Mouse (Mus musculus): ENCODE measurements around the gene Myh2.
A peak's percentile ranks its signal among the peaks of the same experiment; 100 is the strongest.

Myh2 gene

GRCm38 (mm10) chr11:67151651-67152630 lies 18.9 kb upstream of the Myh2 start:
- DNase-seq (ENCODE audit: low spot score in 2 of 2): no peak

- no peak for DNase-seq (ENCODE audit: low spot score in 2 of 2)
Measured at GRCm38 (mm10) chr11:67153123-67153522, 17.7 kb upstream of the Myh2 start.

- DNase-seq (ENCODE audit: low spot score in 2 of 2): no peak
Measured at GRCm38 (mm10) chr11:67153843-67154242, 17.0 kb upstream of the Myh2 start.

- no peak for DNase-seq (ENCODE audit: low spot score in 2 of 2)
Measured at GRCm38 (mm10) chr11:67155650-67156049, 15.2 kb upstream of the Myh2 start.

DNA sequence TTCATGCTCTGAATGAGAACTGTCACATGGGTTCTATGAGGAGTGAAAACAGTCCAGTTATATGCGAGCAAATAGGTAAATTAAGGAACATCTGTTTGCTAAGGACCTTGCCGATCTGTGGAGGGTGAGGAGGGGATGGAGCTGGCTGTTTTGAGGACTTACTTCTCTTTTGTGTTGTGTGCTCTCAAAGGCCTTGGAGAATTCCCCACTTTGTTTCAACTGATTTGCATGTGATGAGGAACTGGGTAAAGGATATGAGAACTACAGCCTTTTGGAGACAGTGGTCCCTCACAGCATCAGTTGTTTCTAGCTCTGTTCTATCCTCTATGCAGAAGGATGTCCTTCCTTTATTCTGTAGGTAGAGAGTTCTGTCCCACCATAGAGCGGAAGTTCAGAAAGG lies 10.7 kb upstream of the Myh2 start:
- DNase-seq (ENCODE audit: low spot score in 2 of 2): peak in 1 of 2 experiments; percentile 3

GRCm38 (mm10) chr11:67163701-67164100 lies 7.1 kb upstream of the Myh2 start:
- DNase-seq (ENCODE audit: low spot score in 2 of 2): no peak

- no peak for DNase-seq (ENCODE audit: low spot score in 2 of 2)
Measured at GRCm38 (mm10) chr11:67164851-67165250, 6.0 kb upstream of the Myh2 start.

DNA sequence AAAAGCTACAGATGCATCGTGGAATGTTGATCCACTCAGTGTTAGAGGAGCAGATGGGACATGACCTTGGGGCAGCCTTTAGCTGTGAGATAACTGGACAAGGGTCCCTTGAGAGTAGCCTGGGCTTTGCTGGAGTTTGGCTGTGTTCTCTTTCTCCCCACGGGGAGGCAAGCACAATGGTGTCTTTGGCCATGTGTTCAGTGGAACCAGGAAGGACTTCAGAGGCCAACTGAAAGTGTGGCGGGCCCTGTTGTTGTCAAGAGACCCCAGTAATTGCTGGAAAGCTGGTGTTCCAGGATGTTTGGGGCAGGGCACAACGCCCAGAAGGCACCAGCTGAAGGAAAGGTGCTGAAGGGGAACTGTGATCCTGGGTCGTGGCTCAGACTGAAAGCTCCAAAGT lies 1.5 kb upstream of the Myh2 start:
- no peak for DNase-seq (ENCODE audit: low spot score in 2 of 2)

DNA sequence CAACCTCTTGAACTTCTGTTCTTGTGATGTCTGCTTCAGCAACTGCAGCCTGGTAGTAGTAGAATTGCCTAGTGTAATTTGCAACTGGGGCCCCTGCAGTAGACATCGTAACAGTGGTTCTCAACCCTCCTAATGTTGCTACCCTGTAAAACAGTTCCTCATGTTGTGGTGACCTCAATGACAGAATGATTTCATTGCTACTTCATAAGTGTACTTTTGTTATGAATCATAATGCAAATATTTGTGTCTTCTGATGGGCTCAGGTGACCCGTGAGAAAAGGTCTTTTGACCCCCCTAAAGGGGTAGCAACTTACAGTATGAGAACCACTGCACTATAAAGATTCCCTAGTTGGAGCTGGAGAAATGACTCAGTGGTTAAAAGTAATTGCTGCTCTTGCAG lies 1.6 kb downstream of the Myh2 start:
- no peak for DNase-seq (ENCODE audit: low spot score in 2 of 2)

- no peak for DNase-seq (ENCODE audit: low spot score in 2 of 2)
Measured at GRCm38 (mm10) chr11:67176376-67176775, 5.5 kb downstream of the Myh2 start.

DNA sequence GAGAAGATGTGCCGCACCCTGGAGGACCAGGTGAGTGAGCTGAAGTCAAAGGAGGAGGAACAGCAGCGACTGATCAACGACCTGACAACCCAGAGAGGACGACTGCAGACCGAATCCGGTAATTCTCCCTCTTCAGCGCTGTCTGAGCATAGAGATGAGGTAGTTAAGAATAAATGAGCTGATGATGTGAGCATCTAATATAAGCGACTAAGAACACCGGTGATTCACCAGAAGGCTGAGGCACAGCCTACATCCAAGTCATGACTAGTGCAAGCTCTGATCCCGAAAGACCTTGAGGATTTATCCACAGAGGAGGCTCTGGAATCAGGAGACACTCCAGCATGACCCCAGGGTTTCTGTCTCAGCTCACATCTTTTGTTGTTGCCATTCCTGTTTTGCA lies 19.5 kb downstream of the Myh2 start:
- no peak for DNase-seq (ENCODE audit: low spot score in 2 of 2)

DNA sequence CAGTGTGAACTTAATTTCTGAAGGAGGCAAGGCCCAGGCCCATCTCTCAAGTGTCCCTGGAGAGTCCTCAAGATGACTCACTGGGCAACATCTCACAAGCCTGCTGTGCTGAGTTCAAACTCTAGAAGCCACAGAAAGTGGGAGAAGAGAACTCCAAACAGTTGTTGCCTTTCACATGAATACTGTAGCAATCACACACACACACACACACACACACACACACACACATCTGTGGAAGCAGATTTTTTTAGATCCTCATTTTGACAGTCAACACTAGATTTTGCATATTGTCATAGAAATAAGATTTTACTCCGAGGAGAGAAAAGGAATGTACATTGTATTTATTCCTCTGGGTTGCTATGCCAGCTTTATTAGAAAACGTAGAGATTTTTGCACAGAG lies 20.0 kb downstream of the Myh2 start:
- DNase-seq (ENCODE audit: low spot score in 2 of 2): no peak

DNA sequence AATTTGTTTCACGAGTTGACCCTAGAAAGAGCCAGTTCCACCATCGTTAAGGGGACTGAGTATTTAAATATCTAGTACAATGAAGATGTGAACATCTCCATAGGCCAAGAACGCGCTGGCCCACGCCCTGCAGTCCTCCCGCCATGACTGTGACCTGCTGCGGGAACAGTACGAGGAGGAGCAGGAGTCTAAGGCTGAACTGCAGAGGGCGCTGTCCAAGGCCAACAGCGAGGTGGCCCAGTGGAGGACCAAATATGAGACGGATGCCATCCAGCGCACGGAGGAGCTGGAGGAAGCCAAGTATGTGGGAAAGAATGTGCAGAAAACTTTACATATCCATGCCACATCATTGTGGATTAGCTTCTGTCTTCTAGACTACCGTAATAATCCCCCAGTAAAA lies 20.7 kb downstream of the Myh2 start:
- no peak for DNase-seq (ENCODE audit: low spot score in 2 of 2)

GRCm38 (mm10) chr11:67199321-67199720 lies 28.5 kb downstream of the Myh2 start:
- no peak for DNase-seq (ENCODE audit: low spot score in 2 of 2)

DNA sequence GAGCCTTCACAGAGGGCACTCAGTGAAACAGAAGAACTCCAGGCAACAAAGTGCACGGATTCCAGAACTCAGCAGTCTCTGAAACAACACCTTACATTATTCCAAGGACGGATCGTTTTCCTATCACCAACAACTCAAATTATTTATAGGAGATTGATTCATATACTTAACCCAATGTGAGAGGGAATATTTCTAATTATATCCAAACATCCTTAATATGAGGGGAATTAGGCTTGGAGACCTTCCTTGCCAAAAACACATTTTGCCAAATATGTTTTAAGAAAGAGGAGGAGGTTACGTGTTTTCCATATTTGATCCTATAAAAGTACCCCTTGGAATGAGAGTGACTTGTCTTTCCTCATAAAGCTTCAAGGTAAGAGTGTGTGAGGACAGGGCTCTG lies 28.9 kb downstream of the Myh2 start, which contains the start of gene Myh1:
Gene Myh1 (plus strand): TSS at position 301 of the 400 bp plus-strand sequence.
- no peak for DNase-seq (ENCODE audit: low spot score in 2 of 2)

DNA sequence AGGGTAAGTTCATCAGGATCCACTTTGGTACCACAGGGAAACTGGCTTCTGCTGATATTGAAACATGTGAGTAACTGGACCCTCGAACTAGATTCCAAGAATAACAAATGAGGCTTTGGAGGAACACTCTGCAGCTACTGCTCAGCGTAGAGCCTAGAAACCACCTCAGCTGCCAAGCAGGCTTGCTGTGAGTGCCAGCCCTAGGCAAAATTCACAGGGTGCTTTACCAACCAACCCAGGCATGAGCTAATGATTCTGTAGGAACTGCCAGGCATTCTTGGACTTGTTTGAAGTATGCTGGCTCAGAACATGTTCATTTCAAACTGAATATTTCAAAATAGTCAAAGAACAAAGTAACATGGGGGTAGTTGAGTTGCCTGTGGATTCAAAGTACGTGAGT lies 33.9 kb downstream of the Myh2 start:
- DNase-seq (ENCODE audit: low spot score in 2 of 2): no peak

GRCm38 (mm10) chr11:67221803-67222202 lies 51.0 kb downstream of the Myh2 start:
- DNase-seq (ENCODE audit: low spot score in 2 of 2): no peak

DNA sequence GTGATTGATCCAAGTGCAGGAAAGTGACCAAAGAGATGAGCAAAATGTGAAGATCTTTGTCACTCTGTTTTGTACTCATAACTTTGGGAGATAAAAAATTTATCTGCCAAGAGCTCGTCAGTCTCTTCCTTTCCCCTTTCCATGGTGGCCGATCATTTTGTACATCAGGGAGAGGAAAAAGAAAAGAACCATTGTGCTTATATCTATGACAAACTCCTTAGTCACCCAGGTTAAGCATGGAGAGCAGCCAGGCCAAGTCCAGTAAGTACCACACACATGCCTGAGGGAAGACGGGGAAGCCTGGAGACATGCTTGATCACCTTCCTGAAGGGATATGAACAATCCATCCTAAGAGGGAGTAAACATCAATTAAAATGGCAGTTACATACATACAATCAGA lies 53.6 kb downstream of the Myh2 start:
- DNase-seq (ENCODE audit: low spot score in 2 of 2): no peak

DNA sequence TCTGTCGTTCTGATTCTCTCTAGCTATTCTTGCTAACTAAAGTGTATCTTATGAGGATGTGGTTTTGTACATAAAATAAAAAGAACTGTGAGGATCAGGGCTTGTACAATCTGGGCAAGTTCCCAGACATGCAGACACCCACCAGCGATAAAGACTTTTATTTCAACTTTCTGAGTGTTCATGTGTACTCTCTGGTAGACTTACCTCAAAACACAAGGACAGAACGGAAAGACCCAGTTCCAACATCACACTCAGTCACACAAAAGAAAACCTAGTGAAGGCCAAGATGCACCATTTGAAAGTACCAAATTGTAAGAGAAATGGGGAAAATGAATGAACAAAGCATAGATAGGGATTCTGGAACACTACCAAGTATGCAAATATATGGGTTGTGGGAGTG lies 57.9 kb downstream of the Myh2 start:
- no peak for DNase-seq (ENCODE audit: low spot score in 2 of 2)

DNA sequence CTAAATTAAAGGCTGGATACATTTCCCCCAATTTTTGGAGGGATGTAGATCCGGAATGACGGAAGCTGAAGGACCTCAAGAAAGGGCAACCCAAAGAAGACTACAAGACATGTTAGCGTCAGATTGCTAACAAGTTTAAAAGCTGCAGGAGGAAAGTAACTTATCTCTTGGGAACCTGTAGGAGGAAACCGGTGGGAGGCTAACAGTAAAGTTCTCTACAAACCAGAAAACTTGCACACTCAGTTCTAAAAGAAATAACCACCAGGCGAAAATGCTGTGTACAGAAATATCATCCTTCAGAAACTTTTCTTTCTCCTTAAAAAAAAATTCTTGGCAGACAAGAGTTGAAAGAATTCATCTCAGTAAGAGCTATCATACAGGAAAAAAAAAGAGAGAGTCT lies 58.3 kb downstream of the Myh2 start:
- DNase-seq (ENCODE audit: low spot score in 2 of 2): no peak

DNA sequence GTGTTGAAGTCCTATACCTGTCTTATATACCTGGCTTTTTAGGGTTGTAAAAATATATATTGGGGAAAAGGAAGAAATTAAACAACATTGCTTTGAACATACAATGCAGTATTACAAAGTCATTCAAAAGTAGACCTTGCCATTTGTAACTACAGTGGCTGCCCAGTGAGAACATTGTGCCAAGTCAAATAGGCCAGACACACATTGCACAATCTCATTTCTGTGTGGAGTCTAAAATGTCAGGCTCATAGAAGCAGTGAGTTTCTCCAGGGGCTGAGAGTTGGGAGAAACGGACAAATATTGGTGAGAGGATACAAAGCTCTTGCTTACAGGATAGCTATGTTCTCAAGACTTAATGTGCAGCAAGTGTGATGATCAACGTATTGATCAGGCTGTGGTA lies 59.1 kb downstream of the Myh2 start:
- DNase-seq (ENCODE audit: low spot score in 2 of 2): no peak

- peak in 1 of 2 experiments; percentile 4 for DNase-seq (ENCODE audit: low spot score in 2 of 2)
Measured at GRCm38 (mm10) chr11:67235639-67236358, 65.0 kb downstream of the Myh2 start.

GRCm38 (mm10) chr11:67236799-67237198 lies 66.0 kb downstream of the Myh2 start:
- no peak for DNase-seq (ENCODE audit: low spot score in 2 of 2)

All from natural killer cell, adult 2 months (primary cell).